In the genomic region with DNA sequence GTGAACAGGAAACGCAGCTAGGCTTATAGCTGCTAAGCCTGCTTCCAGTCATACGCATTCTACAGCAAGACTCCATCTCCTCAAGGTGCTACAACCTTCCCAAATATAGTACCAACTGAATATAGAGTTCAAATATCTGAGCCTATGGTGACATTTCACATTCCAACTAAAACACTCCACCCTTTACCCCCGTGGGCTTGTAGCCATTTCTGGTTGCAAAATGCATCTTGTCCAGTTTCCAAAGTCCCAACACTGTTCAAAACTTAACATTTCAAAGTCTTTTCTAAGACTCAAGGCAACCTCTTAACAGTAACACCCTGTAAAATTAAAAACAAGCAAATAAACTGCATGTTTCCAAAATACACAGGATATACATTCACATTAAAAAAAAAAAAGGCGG, we compare ENCODE assay signal across 16 mouse cellular contexts. TPM values are rescaled to one million over a fixed set of nuclear protein-coding genes. Genes with fewer than 3 reads are reported as not detected.
A peak's percentile ranks its signal among the peaks of the same experiment; 100 is the strongest.
DNase-seq lines count a peak whose midpoint lies in the region; TF ChIP-seq lines count a peak whose summit lies in the region.
"Had no signal": no experiment of that assay in that cellular context is flagged by ENCODE, and none has a peak within 500 bp of the region (broad histone marks: within the 10 kb centered on the region; RNA-seq: fewer than 3 reads in every experiment).

No protein-coding gene starts in this region.

- peak; percentile 53 for DNase-seq in adrenal gland, postnatal 14 days
- DNase-seq in adrenal gland, postnatal 25 days: no peak
- no peak for DNase-seq in left cerebral cortex, adult 2 months (ENCODE audit: extremely low spot score in 1 of 2, low spot score in 2 of 2)
- DNase-seq in left cerebral cortex, postnatal 36 days (ENCODE audit: low spot score in 2 of 2): no peak
- peak; percentile 45 for DNase-seq in NIH3T3 (ENCODE audit: low read depth)
- no peak for DNase-seq in neural tube, embryonic 10.5 days (ENCODE audit: extremely low spot score, low spot score)
- DNase-seq in c-Kit-positive CD71-positive TER-119-positive erythroid progenitor cells, embryonic 14.5 days (ENCODE audit: low spot score): no peak
- DNase-seq: cerebellum, adult 11 months; cerebellum, adult 8-10 months; cerebellum, postnatal 14 days; gastrocnemius, postnatal 10 days had no signal

- H3K27ac ChIP-seq in left cerebral cortex, adult 2 months: peak overlapping the region; percentile 44; the same call in 1 of the 2 replicates
- H3K27ac ChIP-seq in brown adipose tissue, adult 24 weeks (replicated peaks; ENCODE audit: low read depth, low read length): peak overlapping the region; percentile 100
- H3K27ac ChIP-seq: embryonic facial prominence, embryonic 12.5 days; forebrain, embryonic 15.5 days; hindbrain, embryonic 10.5 days; hindbrain, embryonic 15.5 days had no signal

- H3K4me3 ChIP-seq in left cerebral cortex, adult 2 months: no peak overlapping the region
- H3K4me3 ChIP-seq in brown adipose tissue, adult 24 weeks (ENCODE audit: insufficient read depth, low read depth, low read length): no peak overlapping the region
- H3K4me3 ChIP-seq: embryonic facial prominence, embryonic 12.5 days; forebrain, embryonic 15.5 days; hindbrain, embryonic 10.5 days; hindbrain, embryonic 15.5 days had no signal

- H3K4me1 ChIP-seq in brown adipose tissue, adult 24 weeks (ENCODE audit: control insufficient read depth, insufficient read depth, insufficient read length, low read length): peaks cover 13% of the 10 kb centered on the region; the same call in 1 of the 2 replicates
- H3K4me1 ChIP-seq: embryonic facial prominence, embryonic 12.5 days; forebrain, embryonic 15.5 days; hindbrain, embryonic 10.5 days; hindbrain, embryonic 15.5 days had no signal

- intact Hi-C loops in left cerebral cortex, adult 2 months (cut with DNase I): no loop called here
- intact Hi-C loops in left cerebral cortex, postnatal 36 days (cut with DNase I): no loop called here

- TF ChIP-seq CTCF in left cerebral cortex, adult 2 months (IDR thresholded peaks at IDR 0.05): no peak

RNA-seq across cellular contexts. Expression of a gene that starts 29.0 kb away (rescaled TPM):
- 224 and 254 TPM in 2 replicates for total RNA-seq in adrenal gland, postnatal 14 days (2021)
- 123 and 131 TPM in 2 replicates for total RNA-seq in adrenal gland, postnatal 25 days (2021)
- total RNA-seq in left cerebral cortex, adult 2 months (2021): 100 to 1,000 TPM; 109 to 114 TPM
- total RNA-seq in left cerebral cortex, postnatal 36 days (2021): 100 to 1,000 TPM in 1 of 2 experiments, 10 to 100 TPM in 1; 91.6 to 107 TPM
- polyA plus RNA-seq in brown adipose tissue, adult 24 weeks (2012; ENCODE audit: insufficient read depth, insufficient read length, missing spikeins): 1,018 and 1,120 TPM in 2 replicates

RNA-seq across cellular contexts. Expression of a gene that starts 29.0 kb away (rescaled TPM):
- total RNA-seq in adrenal gland, postnatal 14 days (2021): 51.3 and 53.5 TPM in 2 replicates
- total RNA-seq in adrenal gland, postnatal 25 days (2021): 23.8 and 31.4 TPM in 2 replicates
- 100 to 1,000 TPM; 133 to 146 TPM for total RNA-seq in left cerebral cortex, adult 2 months (2021)
- total RNA-seq in left cerebral cortex, postnatal 36 days (2021): 100 to 1,000 TPM; 130 to 160 TPM
- 25.8 and 36.1 TPM in 2 replicates for polyA plus RNA-seq in brown adipose tissue, adult 24 weeks (2012; ENCODE audit: insufficient read depth, insufficient read length, missing spikeins)

Comparison
In these comparisons a context has a peak if more than half of its experiments do, and no peak if none do; other contexts are left out.
1. DNase-seq: peak in adrenal gland, postnatal 14 days (single experiment) and NIH3T3 (single experiment); none in adrenal gland, postnatal 25 days (single experiment), left cerebral cortex, adult 2 months (0 of 2), left cerebral cortex, postnatal 36 days (0 of 2), neural tube, embryonic 10.5 days (single experiment) and c-Kit-positive CD71-positive TER-119-positive erythroid progenitor cells, embryonic 14.5 days (single experiment).